Mouse (Mus musculus) lung, postnatal 0 days (tissue): ENCODE results near the gene Smpd4.

Experiments
- CTCF ChIP-seq: IDR thresholded peaks from 2 replicates; pipeline ENCODE4 v1.5.1; 2016; ENCODE audit warnings: antibody characterized with exemption, mild to moderate bottlenecking
- EP300 ChIP-seq: IDR thresholded peaks from 2 replicates; pipeline ENCODE4 v1.6.1; 2016; ENCODE audit warnings: antibody characterized with exemption, mild to moderate bottlenecking, control low read depth

DNA sequence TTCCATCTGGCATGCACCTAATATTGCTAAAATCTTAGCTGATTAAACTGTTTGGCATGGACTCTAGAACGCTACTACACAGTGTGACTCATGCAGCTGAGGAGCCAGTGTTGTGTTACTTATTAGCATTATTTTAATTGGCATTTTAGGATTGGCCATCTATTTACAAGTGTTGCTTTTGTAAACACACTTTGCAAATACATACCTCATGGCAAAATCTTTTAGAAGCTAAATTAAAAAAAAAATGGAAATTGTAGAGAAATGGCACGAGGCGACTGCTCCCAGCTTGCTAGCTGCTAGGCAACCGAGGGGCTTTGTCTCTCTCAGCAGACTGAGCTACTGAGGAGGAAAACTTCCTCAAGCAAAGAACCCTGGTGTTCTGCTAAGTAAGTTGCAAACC, 14.2 kb upstream of the Smpd4 start:
- TF ChIP-seq CTCF (no peak), EP300 (no peak)
